8 mouse cellular contexts compared by ENCODE assay signal in the genomic region with DNA sequence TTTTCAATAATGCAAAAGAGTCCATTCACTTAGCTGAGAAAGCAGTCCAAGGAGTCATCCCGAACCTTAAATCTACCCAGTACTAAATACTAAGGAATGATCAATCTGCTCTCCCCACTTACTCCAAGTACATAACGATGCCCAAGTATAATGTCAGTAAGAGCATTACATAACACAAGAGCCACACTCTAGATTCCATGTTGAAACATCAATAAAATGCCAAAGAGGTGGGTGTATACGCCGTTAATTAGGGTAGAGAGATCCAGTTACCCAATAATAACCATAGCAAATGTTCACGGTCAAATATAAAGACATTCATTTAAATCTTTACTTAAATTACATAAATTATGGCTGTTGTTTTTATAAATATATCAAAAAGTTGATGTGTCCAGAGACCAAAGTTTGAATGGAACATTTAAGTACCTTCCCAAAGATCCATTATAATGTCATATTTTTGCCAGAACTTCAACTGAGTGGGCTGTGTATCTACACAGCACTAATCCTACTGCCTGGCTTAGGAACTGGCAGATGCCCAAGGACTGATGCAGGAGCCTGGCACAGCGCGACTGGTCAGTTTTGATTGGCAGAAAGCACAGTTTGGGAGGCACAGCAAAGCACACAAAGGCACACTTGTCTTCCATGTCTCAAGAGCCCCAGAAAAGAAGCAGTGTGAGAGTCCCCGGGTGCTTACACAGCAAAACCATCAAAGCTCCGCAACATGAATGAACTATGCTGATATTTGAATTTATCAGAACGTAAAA. TPM values are rescaled to one million over a fixed set of nuclear protein-coding genes. Genes with fewer than 3 reads are reported as not detected.
DNase-seq lines count a peak whose midpoint lies in the region; ATAC-seq lines count a peak whose summit lies in the region.
"Had no signal": no experiment of that assay in that cellular context is flagged by ENCODE, and none has a peak within 500 bp of the region (broad histone marks: within the 10 kb centered on the region; RNA-seq: fewer than 3 reads in every experiment).

No protein-coding gene starts in this region.

- H3K9me3 ChIP-seq in hindbrain, embryonic 12.5 days (replicated peaks) = no peaks in the 10 kb centered on the region
- H3K9me3 ChIP-seq: liver, embryonic 13.5 days had no signal

- WGBS in hindbrain, embryonic 12.5 days = 79% methylated on average over 10 of the region's 10 CpGs

- peak; percentile 83 for ATAC-seq in hindbrain, embryonic 12.5 days (ENCODE audit: low FRiP score)
- no peak for ATAC-seq in inflammation-experienced regulatory T-cells, adult 6 months

- H3K4me3 ChIP-seq in hindbrain, embryonic 12.5 days = no peak overlapping the region
- H3K4me3 ChIP-seq: liver, embryonic 13.5 days had no signal

- no peaks in the 10 kb centered on the region for H3K36me3 ChIP-seq in hindbrain, embryonic 12.5 days
- H3K36me3 ChIP-seq: liver, embryonic 13.5 days had no signal

- H3K27me3 ChIP-seq in hindbrain, embryonic 12.5 days = no peaks in the 10 kb centered on the region
- H3K27me3 ChIP-seq: liver, embryonic 13.5 days had no signal

- H3K9ac ChIP-seq in hindbrain, embryonic 12.5 days = no peak overlapping the region
- H3K9ac ChIP-seq: liver, embryonic 13.5 days had no signal

- no peak overlapping the region for H3K4me2 ChIP-seq in hindbrain, embryonic 12.5 days (replicated peaks)
- H3K4me2 ChIP-seq: liver, embryonic 13.5 days had no signal

- 0 out of 2 replicates have a peak, but pooled peaks cover 2% of the 10 kb centered on the region for H3K4me1 ChIP-seq in hindbrain, embryonic 12.5 days
- H3K4me1 ChIP-seq: liver, embryonic 13.5 days had no signal

- H3K27ac ChIP-seq in hindbrain, embryonic 12.5 days = no peak overlapping the region
- H3K27ac ChIP-seq: liver, embryonic 13.5 days had no signal

- DNase-seq in urinary bladder, postnatal 36 days (ENCODE audit: low spot score in 2 of 2) = peak; percentile 2 to 44
- DNase-seq in urinary bladder, postnatal 4 days (ENCODE audit: low spot score in 2 of 2) = no peak
- peak; percentile 79 to 86 for DNase-seq in cerebellum, postnatal 25 days
- DNase-seq in lung, adult 18-20 months = peak; percentile 34 to 54
- peak; percentile 33 to 48 for DNase-seq in right cerebral cortex, postnatal 36 days (ENCODE audit: low spot score in 2 of 2)
- DNase-seq: liver, embryonic 13.5 days had no signal

RNA-seq across cellular contexts. Expression of a gene that starts 55.5 kb away (rescaled TPM):
- polyA plus RNA-seq in hindbrain, embryonic 12.5 days (2016; fragmentation: Nextera tagmentation; extraction: Ambion mirVana) = 34.6 and 36.4 TPM in 2 replicates
- polyA plus RNA-seq in inflammation-experienced regulatory T-cells, adult 6 months (2017; shearing (Covaris generic)) = 1 to 10 TPM; 3.7 to 6.8 (median 4.0) TPM

Comparison
In these comparisons a context has a peak if more than half of its experiments do, and no peak if none do; other contexts are left out.
1. DNase-seq: peak in urinary bladder, postnatal 36 days (2 of 2), cerebellum, postnatal 25 days (2 of 2), lung, adult 18-20 months (2 of 2) and right cerebral cortex, postnatal 36 days (2 of 2); none in urinary bladder, postnatal 4 days (0 of 2).